Mouse (Mus musculus) macrophage (primary cell): ENCODE results near the gene Gm21119. TPM values are rescaled to one million over a fixed set of nuclear protein-coding genes. Genes with fewer than 3 reads are reported as not detected.
"Not testable (repeated sequence)": the region's sequence is repeated elsewhere in the genome, so short reads cannot be mapped to it uniquely, and the experiment has no call there.

ENCODE experiments used
- H3K27ac ChIP-seq: fragments of 350-480 bp; formaldehyde crosslinking; 2 replicates; pipeline ENCODE4 v1.9.0; 2021
- H3K36me3 ChIP-seq: fragments of 350-480 bp; formaldehyde crosslinking; 2 replicates; pipeline ENCODE4 v1.9.0; 2021; ENCODE audit errors: inconsistent target
- H3K4me3 ChIP-seq: fragments of 350-480 bp; formaldehyde crosslinking; 2 replicates; pipeline ENCODE4 v1.9.0; 2021; ENCODE audit errors: inconsistent target
- H3K79me2 ChIP-seq: fragments of 350-480 bp; formaldehyde crosslinking; 2 replicates; pipeline ENCODE4 v1.9.0; 2021; ENCODE audit errors: inconsistent target
- WGBS: methylation state at CpG from one replicate; pipeline ENCODE4 v1.1.7; 2026; ENCODE audit warnings: inconsistent platforms; ENCODE audit not compliant: missing documents; 5-methylcytosine and 5-hydroxymethylcytosine counted together
- polyA plus RNA-seq: library from polyadenylated mRNA; stranded (reverse); fragments of 250-400 nt; gene quantifications from 3 replicates; pipeline ENCODE4 v1.2.4, GENCODE M21; 2018; ENCODE audit warnings: inconsistent platforms

Gm21119 gene
- polyA plus RNA-seq, 1 experiment from 2014 or later = not detected

DNA sequence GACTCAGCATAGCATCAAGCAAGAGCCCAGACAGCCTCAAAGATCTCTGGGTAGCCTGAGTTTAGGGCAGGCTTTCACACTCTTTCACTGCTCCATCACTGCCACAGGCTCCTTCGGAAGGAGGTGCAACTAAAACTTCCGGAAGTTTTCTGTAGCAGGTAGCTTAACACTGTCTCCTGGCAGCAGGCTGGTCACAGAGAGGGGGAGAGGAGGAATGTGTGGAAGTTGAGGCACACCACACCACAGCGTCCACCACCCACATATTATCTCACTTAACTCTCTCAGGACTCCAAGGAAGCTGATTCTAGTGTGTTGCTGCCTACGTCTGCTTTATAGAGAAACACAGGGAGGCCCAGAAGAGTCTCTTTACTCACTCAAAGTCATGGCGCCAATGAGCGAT lies 15.4 kb upstream of the Gm21119 start:
- not testable (repeated sequence) for H3K27ac ChIP-seq, H3K36me3 ChIP-seq, H3K79me2 ChIP-seq, H3K4me3 ChIP-seq
- 80% methylated on average over 1 of the region's 6 CpGs for WGBS

GRCm38 (mm10) chr8:20610856-20611255 lies 3.9 kb upstream of the Gm21119 start:
- H3K4me3 ChIP-seq, H3K79me2 ChIP-seq, H3K27ac ChIP-seq, H3K36me3 ChIP-seq: not testable (repeated sequence)
- no CpG with 5 or more reads among the region's 1 CpGs for WGBS

DNA sequence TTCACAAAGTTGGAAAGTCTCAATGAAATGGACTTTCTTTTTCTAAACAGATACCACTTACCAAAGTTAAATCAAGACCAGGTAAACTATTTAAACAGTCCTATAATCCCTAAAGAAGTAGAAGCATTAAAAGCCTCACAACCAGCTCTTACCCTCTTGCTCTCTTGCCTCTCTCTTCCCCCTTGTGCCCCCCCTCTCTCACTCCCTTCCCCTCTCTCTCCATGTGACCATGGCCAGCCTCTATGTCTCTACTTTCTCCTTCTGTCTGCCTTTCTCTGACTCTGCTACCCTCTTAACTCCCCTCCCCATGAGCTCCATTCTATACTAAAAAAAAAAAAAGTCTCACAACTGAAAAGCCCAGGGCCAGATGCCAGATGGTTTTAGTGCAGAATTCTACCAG lies 2.0 kb upstream of the Gm21119 start:
- H3K4me3 ChIP-seq, H3K79me2 ChIP-seq: not testable (repeated sequence)

DNA sequence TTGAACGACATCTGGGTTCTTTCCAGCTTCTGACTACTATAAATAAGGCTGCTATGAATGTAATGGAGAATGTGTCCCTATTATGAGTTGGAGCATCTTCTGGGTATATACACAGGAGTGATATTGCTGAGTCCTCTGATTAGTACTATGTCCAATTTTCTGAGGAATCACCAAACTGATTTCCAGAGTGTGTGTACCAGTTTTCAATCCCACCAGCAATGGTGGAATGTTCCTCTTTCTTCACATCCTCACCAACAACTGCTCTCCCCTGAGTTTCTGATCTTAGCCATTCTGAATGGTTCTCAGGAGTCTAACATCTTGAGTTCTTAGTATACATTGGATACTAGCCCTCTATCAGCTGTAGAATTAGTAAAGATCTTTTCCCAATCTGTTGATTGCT lies 16.0 kb downstream of the Gm21119 start:
- not testable (repeated sequence) for H3K36me3 ChIP-seq, H3K4me3 ChIP-seq, H3K27ac ChIP-seq, H3K79me2 ChIP-seq
- WGBS = 63% methylated on average over 1 of the region's 1 CpGs

More for the DNA sequence above, 2.0 kb upstream of the Gm21119 start:
- H3K27ac ChIP-seq, H3K36me3 ChIP-seq: not testable (repeated sequence)

GRCm38 (mm10) chr8:20637931-20638330 lies 23.2 kb downstream of the Gm21119 start:
- H3K4me3 ChIP-seq = not testable (repeated sequence)
- WGBS = no CpG with 5 or more reads among the region's 1 CpGs

GRCm38 (mm10) chr8:20643536-20643935 lies 28.8 kb downstream of the Gm21119 start:
- no CpG with 5 or more reads among the region's 1 CpGs for WGBS
- H3K36me3 ChIP-seq, H3K4me3 ChIP-seq, H3K27ac ChIP-seq, H3K79me2 ChIP-seq: not testable (repeated sequence)

More at GRCm38 (mm10) chr8:20637931-20638330, 23.2 kb downstream of the Gm21119 start:
- H3K27ac ChIP-seq, H3K79me2 ChIP-seq, H3K36me3 ChIP-seq: not testable (repeated sequence)

DNA sequence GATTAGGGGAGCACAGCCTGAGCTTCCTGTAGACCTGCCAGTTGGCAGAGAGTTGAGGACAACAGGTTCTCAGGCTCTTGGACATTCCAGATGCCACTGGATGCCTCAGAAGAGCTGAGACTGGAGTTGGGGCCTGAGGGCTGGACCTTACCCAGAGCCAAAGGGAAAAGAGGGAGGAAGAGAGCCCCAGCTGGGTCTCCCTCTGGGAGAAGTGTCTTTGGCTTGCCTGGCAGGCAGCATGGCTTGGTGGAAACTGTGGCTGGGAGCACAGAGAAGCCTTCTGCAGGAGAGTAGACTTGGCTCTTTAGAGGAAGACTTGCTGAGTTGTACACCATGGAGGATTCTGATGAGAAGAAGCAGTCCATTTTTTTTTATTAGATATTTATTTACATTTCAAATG lies 38.3 kb downstream of the Gm21119 start:
- H3K27ac ChIP-seq, H3K36me3 ChIP-seq, H3K4me3 ChIP-seq, H3K79me2 ChIP-seq: not testable (repeated sequence)

DNA sequence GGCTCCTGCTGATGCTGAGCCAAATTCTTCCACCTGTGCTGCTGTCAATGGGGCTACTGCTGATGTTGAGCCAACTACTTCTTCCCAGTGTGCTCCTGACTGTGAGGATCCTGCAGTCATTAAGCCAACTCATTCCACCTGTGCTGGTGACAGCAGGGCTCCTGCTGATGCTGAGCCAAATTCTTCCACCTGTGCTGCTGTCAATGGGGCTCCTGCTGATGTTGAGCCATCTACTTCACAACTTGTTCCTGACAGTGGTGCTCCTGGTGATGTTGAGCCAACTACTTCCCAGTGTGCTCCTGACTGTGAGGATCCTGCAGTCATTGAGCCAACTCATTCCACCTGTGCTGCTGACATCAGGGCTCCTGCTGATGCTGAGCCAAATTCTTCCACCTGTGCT lies 63.7 kb downstream of the Gm21119 start:
- H3K27ac ChIP-seq, H3K36me3 ChIP-seq, H3K4me3 ChIP-seq, H3K79me2 ChIP-seq: not testable (repeated sequence)
